In genomic region chr3:96269511-96270474, GRCm38 (mm10) we compare ENCODE assay signal across 8 mouse cellular contexts. TPM values are rescaled to one million over a fixed set of nuclear protein-coding genes. Genes with fewer than 3 reads are reported as not detected.
DNase-seq lines count a peak whose midpoint lies in the region; ATAC-seq and TF ChIP-seq lines count a peak whose summit lies in the region.

Gene Hist2h2bb (plus strand): TSS chr3:96269752.

- peak; percentile 96 for ATAC-seq in forebrain, embryonic 12.5 days (ENCODE audit: low FRiP score)
- ATAC-seq in heart, postnatal 0 days (ENCODE audit: insufficient read depth, low read depth), result peak; percentile 95
- peak; percentile 87 for ATAC-seq in liver, embryonic 16.5 days (ENCODE audit: low read depth)
- peak; percentile 95 for ATAC-seq in neural tube, embryonic 13.5 days (ENCODE audit: low read depth)

- in situ Hi-C loops in CH12.LX (cut with MboI; ENCODE audit: low pct_ligation_motif_present, low pct_unique_long_range_greater_than_20kb, low sequenced_read_pairs), result no loop called here

- peak; percentile 98 for DNase-seq in CH12.LX (ENCODE audit: extremely low read depth)
- peak; percentile 97 for DNase-seq in c-Kit-positive CD71-positive TER-119-negative erythroid progenitor cells, embryonic 14.5 days (ENCODE audit: low read depth)
- DNase-seq in heart, postnatal 0 days (ENCODE audit: low spot score), result peak; percentile 98
- peak; percentile 84 to 93 for DNase-seq in kidney, postnatal 4 days

- 0 out of 2 replicates have a peak, but pooled peaks cover 6% of the 10 kb centered on the region for H3K79me2 ChIP-seq in CH12.LX (replicated peaks; ENCODE audit: control insufficient read depth, extremely low read depth, insufficient read depth, poor library complexity, severe bottlenecking)

- no peak for TF ChIP-seq CTCF in CH12.LX (conservative IDR thresholded peaks at IDR 0.05 in 1 of 2, IDR thresholded peaks at IDR 0.05 in 1 of 2; ENCODE audit: low read depth in 2 of 2, low read length in 2 of 2)
- TF ChIP-seq CTCF in heart, postnatal 0 days (IDR thresholded peaks at IDR 0.05; ENCODE audit: low read depth), result no peak
- no peak for TF ChIP-seq CTCF in testis, adult 2 months (IDR thresholded peaks at IDR 0.05; ENCODE audit: control insufficient read depth, insufficient read depth, insufficient replicate concordance, low read depth, low read length)

- H3K9me3 ChIP-seq in CH12.LX (replicated peaks; ENCODE audit: low read length), result no peaks in the 10 kb centered on the region
- H3K9me3 ChIP-seq in forebrain, embryonic 12.5 days, result no peaks in the 10 kb centered on the region
- no peaks in the 10 kb centered on the region for H3K9me3 ChIP-seq in heart, postnatal 0 days (replicated peaks; ENCODE audit: control insufficient read depth, low read length)
- no peaks in the 10 kb centered on the region for H3K9me3 ChIP-seq in liver, embryonic 16.5 days (replicated peaks; ENCODE audit: control insufficient read depth, low read length)
- no peaks in the 10 kb centered on the region for H3K9me3 ChIP-seq in neural tube, embryonic 13.5 days

- H3K27me3 ChIP-seq in CH12.LX (replicated peaks), result no peaks in the 10 kb centered on the region
- no peaks in the 10 kb centered on the region for H3K27me3 ChIP-seq in forebrain, embryonic 12.5 days
- no peaks in the 10 kb centered on the region for H3K27me3 ChIP-seq in heart, postnatal 0 days (ENCODE audit: control insufficient read depth, insufficient read depth, low read length)
- H3K27me3 ChIP-seq in liver, embryonic 16.5 days (ENCODE audit: control insufficient read depth, insufficient read depth, low read depth, low read length), result no peaks in the 10 kb centered on the region; the same call in 1 of the 2 replicates
- H3K27me3 ChIP-seq in neural tube, embryonic 13.5 days, result no peaks in the 10 kb centered on the region
- H3K27me3 ChIP-seq in testis, adult 2 months (ENCODE audit: control insufficient read depth, insufficient read depth, low read length), result no peaks in the 10 kb centered on the region

- H3K4me1 ChIP-seq in CH12.LX (ENCODE audit: control insufficient read depth in 1 of 2, insufficient read depth in 2 of 2), result peaks cover 0 to 35% of the 10 kb centered on the region in 2 experiments; a peak in 3 of 4 replicates
- peaks cover 11% of the 10 kb centered on the region for H3K4me1 ChIP-seq in forebrain, embryonic 12.5 days
- peaks cover 8% of the 10 kb centered on the region; the same call in 1 of the 2 replicates for H3K4me1 ChIP-seq in heart, postnatal 0 days (ENCODE audit: control insufficient read depth, insufficient read depth)
- peaks cover 28% of the 10 kb centered on the region for H3K4me1 ChIP-seq in liver, embryonic 16.5 days (ENCODE audit: control insufficient read depth, low read depth, low read length)
- peaks cover 8% of the 10 kb centered on the region for H3K4me1 ChIP-seq in neural tube, embryonic 13.5 days (replicated peaks)
- peaks cover 14% of the 10 kb centered on the region for H3K4me1 ChIP-seq in testis, adult 2 months (ENCODE audit: control insufficient read depth, insufficient read depth, low read length)

- H3K36me3 ChIP-seq in CH12.LX (replicated peaks in 1 of 2; ENCODE audit: control insufficient read depth in 1 of 2, insufficient read depth in 1 of 2, low read length in 1 of 2), result no peaks in the 10 kb centered on the region
- no peaks in the 10 kb centered on the region for H3K36me3 ChIP-seq in forebrain, embryonic 12.5 days (replicated peaks)
- H3K36me3 ChIP-seq in heart, postnatal 0 days (replicated peaks; ENCODE audit: control insufficient read depth, insufficient read depth, low read length), result no peaks in the 10 kb centered on the region
- no peaks in the 10 kb centered on the region for H3K36me3 ChIP-seq in liver, embryonic 16.5 days (ENCODE audit: control insufficient read depth, insufficient read depth)
- H3K36me3 ChIP-seq in neural tube, embryonic 13.5 days, result no peaks in the 10 kb centered on the region
- no peaks in the 10 kb centered on the region for H3K36me3 ChIP-seq in testis, adult 2 months (ENCODE audit: control insufficient read depth, insufficient read depth, low read length)

- dilution Hi-C loops in CH12.LX (cut with MboI; ENCODE audit: extremely low pct_ligation_motif_present, extremely low pct_unique_long_range_greater_than_20kb, low sequenced_read_pairs), result no loop called here

- peak within 1 kb of the TSS; percentile 64 for H3K4me2 ChIP-seq in CH12.LX (ENCODE audit: insufficient read depth, low read depth, poor library complexity, severe bottlenecking)
- H3K4me2 ChIP-seq in forebrain, embryonic 12.5 days, result peak within 1 kb of the TSS; percentile 78
- H3K4me2 ChIP-seq in heart, postnatal 0 days (ENCODE audit: low read depth, low read length), result peak within 1 kb of the TSS; percentile 75
- peak within 1 kb of the TSS; percentile 73 for H3K4me2 ChIP-seq in liver, embryonic 16.5 days (ENCODE audit: low read depth, low read length)
- H3K4me2 ChIP-seq in neural tube, embryonic 13.5 days, result peak within 1 kb of the TSS; percentile 89

- H3K4me3 ChIP-seq in CH12.LX (replicated peaks in 1 of 3; ENCODE audit: low read depth in 2 of 3, low read length in 2 of 3, poor library complexity in 1 of 3), result peak within 1 kb of the TSS; percentile 49 to 69 (median 65)
- peak within 1 kb of the TSS; percentile 57 for H3K4me3 ChIP-seq in forebrain, embryonic 12.5 days (replicated peaks)
- peak within 1 kb of the TSS; percentile 54 for H3K4me3 ChIP-seq in heart, postnatal 0 days (ENCODE audit: low read depth, low read length)
- peak within 1 kb of the TSS; percentile 66 for H3K4me3 ChIP-seq in liver, embryonic 16.5 days (ENCODE audit: low read depth, low read length)
- peak within 1 kb of the TSS; percentile 58 for H3K4me3 ChIP-seq in neural tube, embryonic 13.5 days
- H3K4me3 ChIP-seq in testis, adult 2 months (ENCODE audit: control insufficient read depth, low read depth, low read length), result peak within 1 kb of the TSS; percentile 83

- peak within 1 kb of the TSS; percentile 98 for H3K9ac ChIP-seq in CH12.LX (ENCODE audit: insufficient read depth, low read depth)
- H3K9ac ChIP-seq in forebrain, embryonic 12.5 days, result peak within 1 kb of the TSS; percentile 82
- peak within 1 kb of the TSS; percentile 60 for H3K9ac ChIP-seq in heart, postnatal 0 days (replicated peaks; ENCODE audit: low read depth, low read length)
- H3K9ac ChIP-seq in liver, embryonic 16.5 days (ENCODE audit: low read depth, low read length), result peak within 1 kb of the TSS; percentile 86
- peak within 1 kb of the TSS; percentile 79 for H3K9ac ChIP-seq in neural tube, embryonic 13.5 days

- TF ChIP-seq POLR2A in CH12.LX (IDR thresholded peaks at IDR 0.05; ENCODE audit: low read depth, low read length), result peak; percentile 97
- TF ChIP-seq POLR2A in testis, adult 2 months (IDR thresholded peaks at IDR 0.05; ENCODE audit: control insufficient read depth, low read depth, low read length), result peak; percentile 90

- no peak for TF ChIP-seq RAD21 in CH12.LX (IDR thresholded peaks at IDR 0.05; ENCODE audit: low read depth, low read length)

- TF ChIP-seq EP300 in CH12.LX (IDR thresholded peaks at IDR 0.05; ENCODE audit: low read length), result no peak
- TF ChIP-seq EP300 in heart, postnatal 0 days (IDR thresholded peaks at IDR 0.05; ENCODE audit: low read depth), result no peak

- H3K27ac ChIP-seq in CH12.LX (ENCODE audit: insufficient read depth, low read depth), result peak within 1 kb of the TSS; percentile 98
- H3K27ac ChIP-seq in forebrain, embryonic 12.5 days, result peak within 1 kb of the TSS; percentile 98
- H3K27ac ChIP-seq in heart, postnatal 0 days (ENCODE audit: low read depth), result peak within 1 kb of the TSS; percentile 95
- peak within 1 kb of the TSS; percentile 98 for H3K27ac ChIP-seq in liver, embryonic 16.5 days (ENCODE audit: low read length)
- peak within 1 kb of the TSS; percentile 96 for H3K27ac ChIP-seq in neural tube, embryonic 13.5 days (replicated peaks)
- H3K27ac ChIP-seq in testis, adult 2 months (ENCODE audit: control insufficient read depth, insufficient read depth, low read depth, low read length), result peak within 1 kb of the TSS; percentile 82

- WGBS in forebrain, embryonic 12.5 days, result under 1% methylated on average over 45 of the region's 45 CpGs
- WGBS in heart, postnatal 0 days, result 2% methylated on average over 45 of the region's 45 CpGs
- WGBS in liver, embryonic 16.5 days (ENCODE audit: insufficient replicate concordance), result under 1% methylated on average over 45 of the region's 45 CpGs
- under 1% methylated on average over 45 of the region's 45 CpGs for WGBS in neural tube, embryonic 13.5 days

TF ChIP-seq in CH12.LX, 34 proteins besides CTCF, POLR2A, EP300 and RAD21 (continues in another document):
- TF ChIP-seq ZC3H11A (IDR thresholded peaks at IDR 0.05; ENCODE audit: low read depth, low read length) (no peak), NELFE (IDR thresholded peaks at IDR 0.05; ENCODE audit: low read depth, low read length) (peak; percentile 100), JUN (IDR thresholded peaks at IDR 0.05; ENCODE audit: insufficient read depth, low read depth, low read length) (no peak), MAZ (IDR thresholded peaks at IDR 0.05; ENCODE audit: low read depth, low read length) (no peak), MEF2A (IDR thresholded peaks at IDR 0.05; ENCODE audit: borderline replicate concordance, low read depth, low read length) (peak; percentile 65; the same call in 1 of the 2 replicates), MXI1 (IDR thresholded peaks at IDR 0.05; ENCODE audit: low read depth, low read length) (peak; percentile 67), JUND (conservative IDR thresholded peaks at IDR 0.05; ENCODE audit: low read depth, low read length) (no peak), CHD2 (IDR thresholded peaks at IDR 0.05; ENCODE audit: low read length) (no peak; the same call in 1 of the 2 replicates), E2F4 (IDR thresholded peaks at IDR 0.05; ENCODE audit: insufficient replicate concordance, low read depth, low read length) (0 out of 2 replicates have a peak, but pooled peaks have one; percentile 9), KAT2A (IDR thresholded peaks at IDR 0.05; ENCODE audit: insufficient replicate concordance, low read length) (0 out of 2 replicates have a peak, but pooled peaks have one; percentile 46), USF2 (conservative IDR thresholded peaks at IDR 0.05; ENCODE audit: low read depth, low read length) (peak; percentile 59), ELF1 (IDR thresholded peaks at IDR 0.05; ENCODE audit: low read depth, low read length) (peak; percentile 58), NRF1 (IDR thresholded peaks at IDR 0.05; ENCODE audit: low read depth, low read length) (peak; percentile 81)

RNA-seq across cellular contexts. Expression of gene Hist2h2bb, which starts in this region (rescaled TPM):
- total RNA-seq in CH12.LX (2012; rRNA removed), result 2,265 and 2,866 TPM in 2 replicates
- 36.0 and 51.9 TPM in 2 replicates for total RNA-seq in CH12.LX (2014; rRNA removed)
- polyA plus RNA-seq in CH12.LX (2012; ENCODE audit: insufficient read length, low read depth), result 1.6 and 4.1 TPM in 2 replicates
- 22.9 and 28.6 TPM in 2 replicates for polyA plus RNA-seq in forebrain, embryonic 12.5 days (2016; fragmentation: Nextera tagmentation; extraction: Ambion mirVana)
- total RNA-seq in heart, postnatal 0 days (2014; rRNA removed; ENCODE audit: low replicate concordance), result 225 and 283 TPM in 2 replicates
- polyA plus RNA-seq in heart, postnatal 0 days (2015; fragmentation: Nextera tagmentation; extraction: Ambion mirVana), result 0.59 and 1.7 TPM in 2 replicates
- 17.9 and 25.9 TPM in 2 replicates for polyA plus RNA-seq in liver, embryonic 16.5 days (2015; fragmentation: Nextera tagmentation; extraction: Ambion mirVana)
- polyA plus RNA-seq in neural tube, embryonic 13.5 days (2015; fragmentation: Nextera tagmentation; extraction: Ambion mirVana), result 2.1 and 2.7 TPM in 2 replicates
- 1.4 and 1.6 TPM in 2 replicates for polyA plus RNA-seq in testis, adult 2 months (2012; rRNA removed)

Comparison
In these comparisons a context has a peak if more than half of its experiments do, and no peak if none do; other contexts are left out.
1. Peak in every context shown above with its lines: DNase-seq, ATAC-seq, H3K4me3 ChIP-seq and H3K27ac ChIP-seq.